Mouse (Mus musculus) CH12.LX (cell line): ENCODE data around the gene Nxpe5. TPM values are rescaled to one million over a fixed set of nuclear protein-coding genes. Genes with fewer than 3 reads are reported as not detected.
A peak's percentile ranks its signal among the peaks of the same experiment; 100 is the strongest.

Experiments
- DNase-seq: peaks from one replicate; pipeline ENCODE4 v3.0.0-alpha.2; 2013; ENCODE audit errors: extremely low read depth
- H3K27ac ChIP-seq: 2 replicates; pipeline ENCODE4 v1.5.1; 2012; ENCODE audit warnings: low read depth, mild to moderate bottlenecking, control low read depth, moderate library complexity; ENCODE audit not compliant: insufficient read depth
- H3K27me3 ChIP-seq: replicated peaks from 2 replicates; pipeline ENCODE3; 2012; ENCODE audit warnings: inconsistent platforms
- H3K36me3 ChIP-seq, 2 experiments: replicated peaks in 1 of 2; 2 replicates each; pipeline versions ENCODE3 to v1.6.1; 2012; ENCODE audit warnings: inconsistent platforms in 1 of 2, low read length in 1 of 2, mild to moderate bottlenecking in 1 of 2, mixed read lengths in 1 of 2, moderate library complexity in 1 of 2; ENCODE audit not compliant: control insufficient read depth in 1 of 2, insufficient read depth in 1 of 2
- H3K4me1 ChIP-seq, 2 experiments: 2 replicates each; pipeline ENCODE4 v1.6.1; 2012; ENCODE audit warnings: inconsistent platforms in 1 of 2, moderate library complexity in 1 of 2; ENCODE audit not compliant: insufficient read depth in 2 of 2, control insufficient read depth in 1 of 2
- H3K4me2 ChIP-seq: 2 replicates; pipeline ENCODE4 v1.6.1; 2012; ENCODE audit warnings: low read depth, mild to moderate bottlenecking, control low read depth; ENCODE audit not compliant: poor library complexity, insufficient read depth, severe bottlenecking
- H3K4me3 ChIP-seq, 3 experiments: fragments of 150-350 bp in 1 of 3; sonication (generic) in 1 of 3; replicated peaks in 1 of 3; 2 replicates each; pipeline versions ENCODE3 to v1.5.1; 2011 to 2012; ENCODE audit warnings: low read depth in 2 of 3, low read length in 2 of 3, mild to moderate bottlenecking in 2 of 3, moderate library complexity in 2 of 3, control low read depth in 1 of 3, improper control_type of control experiment in 1 of 3, inconsistent platforms in 1 of 3, mixed read lengths in 1 of 3; ENCODE audit not compliant: poor library complexity in 1 of 3
- H3K79me2 ChIP-seq: replicated peaks from 2 replicates; pipeline ENCODE4 v1.6.1; 2012; ENCODE audit warnings: mild to moderate bottlenecking, moderate library complexity; ENCODE audit not compliant: control insufficient read depth, poor library complexity, insufficient read depth, severe bottlenecking; ENCODE audit errors: extremely low read depth
- H3K9ac ChIP-seq: 2 replicates; pipeline ENCODE4 v1.6.1; 2012; ENCODE audit warnings: low read depth, mild to moderate bottlenecking, control low read depth, moderate library complexity; ENCODE audit not compliant: insufficient read depth
- H3K9me3 ChIP-seq: replicated peaks from 2 replicates; pipeline ENCODE3; 2012; ENCODE audit warnings: low read length, inconsistent platforms, mixed read lengths
- BHLHE40 ChIP-seq: IDR thresholded peaks from 2 replicates; pipeline ENCODE4 v1.6.1; 2011; ENCODE audit warnings: mild to moderate bottlenecking, low read depth, low read length, improper control_type of control experiment
- CHD1 ChIP-seq: IDR thresholded peaks from 2 replicates; pipeline ENCODE4 v1.6.1; 2012; ENCODE audit warnings: low read depth, low read length, improper control_type of control experiment, inconsistent platforms
- CHD2 ChIP-seq: IDR thresholded peaks from 2 replicates; pipeline ENCODE4 v1.6.1; 2011; ENCODE audit warnings: low read length, improper control_type of control experiment
- E2F4 ChIP-seq: IDR thresholded peaks from 2 replicates; pipeline ENCODE4 v1.6.1; 2011; ENCODE audit warnings: low read depth, low read length, improper control_type of control experiment; ENCODE audit not compliant: insufficient replicate concordance
- ELF1 ChIP-seq: IDR thresholded peaks from 2 replicates; pipeline ENCODE4 v1.6.1; 2014; ENCODE audit warnings: low read depth, mild to moderate bottlenecking, inconsistent platforms, low read length, improper control_type of control experiment
- EP300 ChIP-seq: IDR thresholded peaks from 2 replicates; pipeline ENCODE4 v1.6.1; 2011; ENCODE audit warnings: low read length, improper control_type of control experiment
- ETS1 ChIP-seq: conservative IDR thresholded peaks from 2 replicates; pipeline ENCODE4 v1.6.1; 2012; ENCODE audit warnings: low read depth, mild to moderate bottlenecking, inconsistent platforms, low read length, improper control_type of control experiment, moderate library complexity
- IRF4 ChIP-seq: IDR thresholded peaks from 2 replicates; pipeline ENCODE4 v1.6.1; 2014; ENCODE audit warnings: low read depth, mild to moderate bottlenecking, inconsistent platforms, low read length, improper control_type of control experiment
- JUN ChIP-seq: IDR thresholded peaks from 2 replicates; pipeline ENCODE4 v1.6.1; 2011; ENCODE audit warnings: low read depth, mild to moderate bottlenecking, low read length, improper control_type of control experiment, moderate library complexity; ENCODE audit not compliant: insufficient read depth
- JUND ChIP-seq: conservative IDR thresholded peaks from 2 replicates; pipeline ENCODE4 v1.6.1; 2011; ENCODE audit warnings: low read depth, low read length, improper control_type of control experiment
- MAFK ChIP-seq: IDR thresholded peaks from 2 replicates; pipeline ENCODE4 v1.6.1; 2011; ENCODE audit warnings: low read length, improper control_type of control experiment; ENCODE audit not compliant: insufficient replicate concordance
- MEF2A ChIP-seq: IDR thresholded peaks from 2 replicates; pipeline ENCODE4 v1.6.1; 2014; ENCODE audit warnings: low read depth, mild to moderate bottlenecking, inconsistent platforms, low read length, improper control_type of control experiment, borderline replicate concordance
- MYC ChIP-seq: IDR thresholded peaks from 2 replicates; pipeline ENCODE4 v1.6.1; 2011; ENCODE audit warnings: low read depth, mild to moderate bottlenecking, improper control_type of control experiment, low read length
- POLR2A ChIP-seq: IDR thresholded peaks from 2 replicates; pipeline ENCODE4 v1.6.1; 2011; ENCODE audit warnings: low read depth, mild to moderate bottlenecking, improper control_type of control experiment, low read length
- RAD21 ChIP-seq: IDR thresholded peaks from 2 replicates; pipeline ENCODE4 v1.6.1; 2011; ENCODE audit warnings: low read depth, mild to moderate bottlenecking, low read length, improper control_type of control experiment, moderate library complexity
- SIN3A ChIP-seq: IDR thresholded peaks from 2 replicates; pipeline ENCODE4 v1.6.1; 2012; ENCODE audit warnings: low read length, improper control_type of control experiment, inconsistent platforms
- TCF12 ChIP-seq: IDR thresholded peaks from 2 replicates; pipeline ENCODE4 v1.6.1; 2014; ENCODE audit warnings: low read depth, mild to moderate bottlenecking, inconsistent platforms, low read length, improper control_type of control experiment
- USF2 ChIP-seq: conservative IDR thresholded peaks from 2 replicates; pipeline ENCODE4 v1.6.1; 2011; ENCODE audit warnings: low read depth, low read length, improper control_type of control experiment
- ZC3H11A ChIP-seq: IDR thresholded peaks from 2 replicates; pipeline ENCODE4 v1.6.1; 2012; ENCODE audit warnings: low read depth, mild to moderate bottlenecking, inconsistent platforms, low read length, improper control_type of control experiment
- ZKSCAN1 ChIP-seq: IDR thresholded peaks from 2 replicates; pipeline ENCODE4 v1.6.1; 2012; ENCODE audit warnings: low read depth, inconsistent platforms, low read length, improper control_type of control experiment, borderline replicate concordance
- dilution Hi-C: fragments of 300-500 bp; cut with MboI; formaldehyde crosslinking; loops from 2 replicates; pipeline ENCODE4 v1.14.3; 2020; ENCODE audit warnings: low sequenced_read_pairs; ENCODE audit not compliant: extremely low pct_unique_long_range_greater_than_20kb, extremely low pct_ligation_motif_present
- in situ Hi-C: fragments of 300-500 bp; cut with MboI; formaldehyde crosslinking; loops from 3 replicates; pipeline ENCODE4 v1.14.3; 2019; ENCODE audit warnings: low sequenced_read_pairs, low pct_ligation_motif_present, low pct_unique_long_range_greater_than_20kb, mixed read lengths
- polyA plus RNA-seq: library from polyadenylated mRNA; unstranded; fragments of >175 nt; gene quantifications from 2 replicates; pipeline ENCODE4 v1.2.1, GENCODE M21; 2012; ENCODE audit warnings: low read depth; ENCODE audit not compliant: insufficient read length
- total RNA-seq, 2 experiments: library from RNA; depleted of rRNA; stranded (reverse); fragments of 300-350 nt in 1 of 2; fragments of >200 nt in 1 of 2; gene quantifications; 2 replicates each; pipeline ENCODE4 v1.2.3; 2012 to 2014

Gene Nxpe5
- total and polyA plus RNA-seq, 3 experiments: not detected

DNA sequence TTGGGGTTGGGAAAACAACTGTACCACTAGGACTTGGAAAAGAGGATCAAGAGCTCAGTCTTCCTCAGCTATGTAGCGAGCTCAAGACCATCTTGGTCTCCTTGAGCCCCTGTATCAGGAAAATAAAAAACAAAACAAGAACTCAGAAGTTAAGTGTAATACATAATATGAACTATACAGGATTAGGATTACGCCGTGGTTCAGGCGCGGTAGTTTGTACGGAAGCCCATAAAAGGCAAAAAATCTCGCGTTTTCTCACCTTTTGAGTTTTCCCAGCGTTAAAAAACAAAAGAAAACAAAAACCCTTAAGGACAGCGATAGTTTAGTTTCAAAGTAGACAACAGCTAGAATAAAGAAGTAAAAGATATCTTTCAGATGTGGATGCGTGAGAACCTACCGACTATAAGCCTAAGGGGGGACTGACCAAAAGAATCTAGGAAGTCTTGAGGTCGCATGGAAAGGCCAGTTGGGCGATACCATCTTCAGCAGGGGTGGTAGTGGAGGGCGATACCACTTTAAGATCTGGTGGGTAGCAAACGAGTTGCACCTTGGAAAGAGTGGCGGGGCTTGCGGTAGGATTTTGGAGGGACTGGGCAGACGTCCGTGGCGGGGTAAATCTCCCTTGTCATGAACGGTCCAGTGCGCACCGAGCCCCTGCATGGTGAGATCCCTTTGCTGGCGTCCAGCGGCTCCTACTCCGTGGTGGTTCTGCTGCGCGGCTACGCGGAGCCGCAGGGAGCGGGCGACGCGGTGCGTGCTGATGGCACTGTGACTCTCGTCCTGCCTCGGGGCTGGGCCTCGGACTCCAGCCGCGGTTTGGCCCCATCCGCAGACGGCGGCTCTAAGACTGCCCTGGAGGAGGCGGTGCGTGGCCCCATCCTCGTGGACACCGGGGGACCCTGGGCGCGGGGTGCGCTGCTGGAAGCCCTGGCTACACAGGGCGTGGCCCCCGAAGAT, 31.6 kb upstream of the Nxpe5 start, which contains the start of gene Mblac1 (continued):
- TF ChIP-seq JUN (no peak), MYC (peak; percentile 33), ETS1 (no peak), USF2 (no peak), MAFK (no peak), TCF12 (no peak), POLR2A (peak; percentile 41), SIN3A (no peak), BHLHE40 (no peak), JUND (no peak), ZC3H11A (no peak), ELF1 (0 out of 2 replicates have a peak, but pooled peaks have one; percentile 11)

DNA sequence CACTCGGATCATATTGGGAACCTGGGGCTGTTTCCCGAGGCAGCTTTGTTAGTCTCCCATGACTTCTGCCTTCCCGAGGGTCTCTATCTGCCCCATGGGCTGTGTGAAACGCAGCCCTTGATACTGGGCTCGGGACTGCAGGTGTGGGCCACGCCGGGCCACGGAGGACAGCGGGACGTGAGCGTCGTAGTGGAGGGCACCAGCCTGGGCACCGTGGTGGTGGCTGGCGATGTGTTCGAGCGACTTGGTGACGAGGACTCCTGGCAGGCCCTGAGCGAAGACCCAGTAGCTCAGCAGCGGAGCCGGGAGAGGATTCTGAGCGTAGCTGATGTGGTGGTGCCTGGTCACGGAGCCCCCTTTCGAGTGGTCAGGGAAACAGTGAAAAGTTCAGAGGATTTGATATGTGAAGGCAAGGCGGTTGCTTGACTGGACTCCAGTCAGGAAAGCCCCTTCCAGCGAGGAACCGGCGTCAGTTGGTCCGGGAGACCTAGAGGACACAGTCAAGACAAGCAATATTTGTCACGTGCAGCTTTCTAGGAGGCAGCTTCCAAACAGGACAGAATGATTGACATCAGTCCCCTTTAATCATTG, 30.8 kb upstream of the Nxpe5 start:
- Histone ChIP-seq H3K9ac (peak overlapping the region; percentile 42; the same call in 1 of the 2 replicates), H3K4me1 (no peaks in the 10 kb centered on the region), H3K27ac (no peak overlapping the region), H3K36me3 (peaks cover 20 to 52% of the 10 kb centered on the region in 2 experiments), H3K27me3 (no peaks in the 10 kb centered on the region), H3K9me3 (peaks cover 3% of the 10 kb centered on the region), H3K4me2 (no peak overlapping the region), H3K79me2 (no peaks in the 10 kb centered on the region), H3K4me3 (peak overlapping the region in 1 of 3 experiments; percentile 53)
- DNase-seq: no peak
- TF ChIP-seq TCF12 (no peak), USF2 (no peak), BHLHE40 (no peak), CHD1 (no peak), ZKSCAN1 (no peak), IRF4 (no peak), MAFK (no peak), EP300 (no peak)
- in situ Hi-C loops (no loop called here), dilution Hi-C loops (no loop called here)

DNA sequence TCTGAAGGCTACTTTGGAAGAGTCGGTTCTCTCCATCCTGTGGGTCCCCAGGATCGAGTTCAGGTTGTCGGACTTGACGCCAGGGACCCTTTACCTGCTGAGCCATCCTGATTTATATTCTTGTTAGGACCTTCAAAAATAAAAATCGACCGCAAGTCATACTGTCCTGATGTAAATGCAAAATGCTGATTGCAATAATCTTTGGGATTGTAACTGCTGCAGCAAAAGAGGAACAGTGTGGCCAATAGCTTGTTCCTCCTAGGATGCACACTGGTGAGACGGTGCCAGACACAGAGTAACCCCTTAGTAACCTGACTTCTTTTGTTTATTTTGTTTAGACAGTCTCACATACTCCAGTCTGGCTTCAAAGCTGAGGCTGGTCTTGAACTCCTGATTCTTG, 30.2 kb upstream of the Nxpe5 start:
- Histone ChIP-seq H3K27me3 (no peaks in the 10 kb centered on the region), H3K4me3 (no peak overlapping the region)
- no peak for TF ChIP-seq E2F4
- no peak for TF ChIP-seq TCF12
- TF ChIP-seq RAD21: no peak
- TF ChIP-seq MEF2A: no peak
- no peak for TF ChIP-seq SIN3A
- no peak for TF ChIP-seq CHD2
- TF ChIP-seq, all 38 proteins: peak for 0
- Histone ChIP-seq H3K36me3 (peaks cover 16 to 45% of the 10 kb centered on the region in 2 experiments), H3K4me2 (no peak overlapping the region), H3K79me2 (no peaks in the 10 kb centered on the region), H3K4me1 (no peaks in the 10 kb centered on the region), H3K9me3 (peaks cover 3% of the 10 kb centered on the region), H3K27ac (no peak overlapping the region), H3K9ac (no peak overlapping the region)
- DNase-seq: no peak
- dilution Hi-C loops: no loop called here
- in situ Hi-C loops: no loop called here
